Mouse (Mus musculus) hindbrain, postnatal 0 days (tissue): Measurements from ENCODE around the gene Lbhd1. TPM values are rescaled to one million over a fixed set of nuclear protein-coding genes. Genes with fewer than 3 reads are reported as not detected.

Experiments used
- ATAC-seq: fragments of 200-750 bp; cut with Nextera tagmentation; 2 replicates; pipeline ENCODE4 v1.8.0; 2017; ENCODE audit warnings: mild to moderate bottlenecking, moderate TSS enrichment, moderate library complexity
- DNase-seq: peaks from one replicate; pipeline ENCODE4 v3.0.0-alpha.2; 2015; ENCODE audit warnings: low spot score
- H3K27ac ChIP-seq: fragments of 300-500 bp; sonication (generic); 2 replicates; pipeline ENCODE4 v1.5.1; 2014; ENCODE audit warnings: mild to moderate bottlenecking
- H3K27me3 ChIP-seq: fragments of 300-500 bp; sonication (generic); 2 replicates; pipeline ENCODE4 v1.6.1; 2014; ENCODE audit warnings: low read length, mixed read lengths; ENCODE audit not compliant: insufficient read depth
- H3K36me3 ChIP-seq: fragments of 300-500 bp; sonication (generic); 2 replicates; pipeline ENCODE4 v1.6.1; 2014; ENCODE audit warnings: low read length, mixed read lengths; ENCODE audit not compliant: insufficient read depth
- H3K4me1 ChIP-seq: fragments of 300-500 bp; sonication (generic); 2 replicates; pipeline ENCODE4 v1.6.1; 2014; ENCODE audit warnings: antibody characterized with exemption, low read length, mixed read lengths; ENCODE audit not compliant: insufficient read depth
- H3K4me2 ChIP-seq: fragments of 300-500 bp; sonication (generic); 2 replicates; pipeline ENCODE4 v1.6.1; 2014; ENCODE audit warnings: low read depth, mild to moderate bottlenecking, low read length, moderate library complexity, mixed read lengths
- H3K4me3 ChIP-seq: fragments of 300-500 bp; sonication (generic); 2 replicates; pipeline ENCODE4 v1.5.1; 2014; ENCODE audit warnings: low read length
- H3K9ac ChIP-seq: fragments of 300-500 bp; sonication (generic); replicated peaks from 2 replicates; pipeline ENCODE4 v1.6.1; 2014; ENCODE audit warnings: mild to moderate bottlenecking, low read length, moderate library complexity, mixed read lengths
- H3K9me3 ChIP-seq: fragments of 300-500 bp; sonication (generic); 2 replicates; pipeline ENCODE4 v1.6.1; 2016; ENCODE audit warnings: low read length, mixed read lengths
- CTCF ChIP-seq: IDR thresholded peaks from 2 replicates; pipeline ENCODE4 v1.5.1; 2016; ENCODE audit warnings: antibody characterized with exemption, control low read depth, low read depth
- WGBS: fragments of 180-500 bp; shearing (Covaris S2); extraction: QIAGEN DNeasy Blood & Tissue Kit; methylation state at CpG from one replicate; pipeline ENCODE4 v1.1.7; 2014; 5-methylcytosine and 5-hydroxymethylcytosine counted together
- polyA plus RNA-seq: library from polyadenylated mRNA; unstranded; fragments of >200 nt; fragmentation: Nextera tagmentation; extraction: Ambion mirVana; gene quantifications from 2 replicates; pipeline ENCODE4 v1.2.1, GENCODE M21; 2015
- total RNA-seq: library from RNA; depleted of rRNA; stranded (reverse); fragments of >200 nt; gene quantifications from 2 replicates; pipeline ENCODE4 v1.2.3, GENCODE M21; 2014

Gene Lbhd1
- total and polyA plus RNA-seq, 2 experiments from 2014 or later = 3.3 to 26.4 TPM

GRCm38 (mm10) chr19:8870838-8871237 is 12.7 kb upstream of the Lbhd1 start:
- 60% methylated on average over 9 of the region's 9 CpGs for WGBS
- no peaks in the 10 kb centered on the region for H3K27me3 ChIP-seq
- peak overlapping the region; percentile 95 for H3K9ac ChIP-seq
- peak overlapping the region; percentile 91 for H3K4me2 ChIP-seq
- no peak for DNase-seq
- no peaks in the 10 kb centered on the region for H3K9me3 ChIP-seq
- H3K36me3 ChIP-seq = peaks cover 21% of the 10 kb centered on the region; the same call in 1 of the 2 replicates
- H3K27ac ChIP-seq = peak overlapping the region; percentile 79
- TF ChIP-seq CTCF = no peak
- H3K4me1 ChIP-seq = peaks cover 5% of the 10 kb centered on the region; the same call in 1 of the 2 replicates
- ATAC-seq = peak; percentile 28
- H3K4me3 ChIP-seq = peak overlapping the region; percentile 98

- peak; percentile 97 for DNase-seq
- Histone ChIP-seq H3K9me3 (no peaks in the 10 kb centered on the region), H3K4me1 (peaks cover 5% of the 10 kb centered on the region; the same call in 1 of the 2 replicates), H3K4me3 (peak within 1 kb of the TSS; percentile 98), H3K9ac (peak within 1 kb of the TSS; percentile 95), H3K36me3 (peaks cover 21% of the 10 kb centered on the region; the same call in 1 of the 2 replicates), H3K27me3 (no peaks in the 10 kb centered on the region), H3K27ac (peak within 1 kb of the TSS; percentile 86), H3K4me2 (peak within 1 kb of the TSS; percentile 91)
- ATAC-seq = peak; percentile 99
- TF ChIP-seq CTCF = no peak
- 1% methylated on average over 58 of the region's 59 CpGs for WGBS
Measured at GRCm38 (mm10) chr19:8871267-8872186, 12.0 kb upstream of the Lbhd1 start, which contains the start of gene Ubxn1. Gene Ubxn1 (plus strand): TSS chr19:8871496.

GRCm38 (mm10) chr19:8872266-8872840 is 11.2 kb upstream of the Lbhd1 start:
- peak overlapping the region; percentile 98 for H3K4me3 ChIP-seq
- no peak for TF ChIP-seq CTCF
- H3K9me3 ChIP-seq = no peaks in the 10 kb centered on the region
- WGBS = 79% methylated on average over 10 of the region's 10 CpGs
- peak overlapping the region; percentile 86; the same call in 1 of the 2 replicates for H3K27ac ChIP-seq
- H3K9ac ChIP-seq = peak overlapping the region; percentile 95; the same call in 1 of the 2 replicates
- no peaks in the 10 kb centered on the region for H3K27me3 ChIP-seq
- DNase-seq (no peak), ATAC-seq (no peak)
- peaks cover 21% of the 10 kb centered on the region; the same call in 1 of the 2 replicates for H3K36me3 ChIP-seq
- peak overlapping the region; percentile 91 for H3K4me2 ChIP-seq
- peaks cover 5% of the 10 kb centered on the region; the same call in 1 of the 2 replicates for H3K4me1 ChIP-seq

- 92% methylated on average over 7 of the region's 7 CpGs for WGBS
- no peak overlapping the region for H3K4me2 ChIP-seq
- ATAC-seq = no peak
- H3K27me3 ChIP-seq = no peaks in the 10 kb centered on the region
- H3K9ac ChIP-seq = no peak overlapping the region
- no peak for TF ChIP-seq CTCF
- no peaks in the 10 kb centered on the region for H3K9me3 ChIP-seq
- no peak overlapping the region for H3K4me3 ChIP-seq
- H3K27ac ChIP-seq = no peak overlapping the region
- peaks cover 10% of the 10 kb centered on the region; the same call in 1 of the 2 replicates for H3K4me1 ChIP-seq
- DNase-seq = no peak
- H3K36me3 ChIP-seq = peaks cover 21% of the 10 kb centered on the region; the same call in 1 of the 2 replicates
Measured at GRCm38 (mm10) chr19:8875031-8875430, 8.5 kb upstream of the Lbhd1 start.

- TF ChIP-seq CTCF = no peak
- Histone ChIP-seq H3K27me3 (no peaks in the 10 kb centered on the region), H3K9me3 (no peaks in the 10 kb centered on the region), H3K27ac (peak within 1 kb of the TSS; percentile 83), H3K4me2 (peak within 1 kb of the TSS; percentile 87), H3K36me3 (peaks cover 2% of the 10 kb centered on the region; the same call in 1 of the 2 replicates), H3K9ac (peak within 1 kb of the TSS; percentile 77), H3K4me3 (peak within 1 kb of the TSS; percentile 72), H3K4me1 (peaks cover 6% of the 10 kb centered on the region; the same call in 1 of the 2 replicates)
- peak; percentile 98 for ATAC-seq
- WGBS = under 1% methylated on average over 42 of the region's 42 CpGs
- peak; percentile 94 for DNase-seq
Measured at GRCm38 (mm10) chr19:8880311-8881033, 3.1 kb upstream of the Lbhd1 start, which contains the start of gene Uqcc3. Gene Uqcc3 (minus strand): TSS chr19:8880923.

- Histone ChIP-seq H3K9me3 (no peaks in the 10 kb centered on the region), H3K4me3 (peak overlapping the region; percentile 72), H3K4me1 (peaks cover 6% of the 10 kb centered on the region; the same call in 1 of the 2 replicates), H3K27ac (no peak overlapping the region), H3K36me3 (no peaks in the 10 kb centered on the region), H3K4me2 (peak overlapping the region; percentile 87), H3K27me3 (no peaks in the 10 kb centered on the region), H3K9ac (peak overlapping the region; percentile 77)
- no peak for ATAC-seq
- no peak for TF ChIP-seq CTCF
- 13% methylated on average over 3 of the region's 3 CpGs for WGBS
- no peak for DNase-seq
Measured at GRCm38 (mm10) chr19:8881034-8881392, 2.5 kb upstream of the Lbhd1 start.
